ENCODE assay signal across 10 mouse cellular contexts in genomic region chr12:71040462-71040861, GRCm38 (mm10). TPM values are rescaled to one million over a fixed set of nuclear protein-coding genes. Genes with fewer than 3 reads are reported as not detected.
A peak's percentile ranks its signal among the peaks of the same experiment; 100 is the strongest.
DNase-seq lines count a peak whose midpoint lies in the region; TF ChIP-seq lines count a peak whose summit lies in the region.
"Had no signal": no experiment of that assay in that cellular context is flagged by ENCODE, and none has a peak within 500 bp of the region (broad histone marks: within the 10 kb centered on the region; RNA-seq: fewer than 3 reads in every experiment).

No protein-coding gene starts in this region.

- H3K27me3 ChIP-seq in E14TG2a.4 (ENCODE audit: insufficient read depth, low read length): no peaks in the 10 kb centered on the region
- H3K27me3 ChIP-seq: embryonic facial prominence, embryonic 15.5 days; liver, embryonic 13.5 days had no signal

- peaks cover 76% of the 10 kb centered on the region for H3K36me3 ChIP-seq in E14TG2a.4 (ENCODE audit: insufficient read depth, low read length)

- peak; percentile 32 to 56 for DNase-seq in adrenal gland, adult (ENCODE audit: inconsistent age in 2 of 2, low spot score in 1 of 2)
- no peak for DNase-seq in adrenal gland, postnatal 10 days
- DNase-seq in heart, postnatal 4 days: peak; percentile 34
- peak; percentile 24 to 37 for DNase-seq in monocyte, adult 2 months (ENCODE audit: low read depth in 1 of 2, low spot score in 2 of 2)
- no peak for DNase-seq in right cerebral cortex, postnatal 25 days
- no peak for DNase-seq in cerebellum, postnatal 4 days (ENCODE audit: low spot score in 2 of 2)
- DNase-seq in c-Kit-positive CD71-positive TER-119-positive erythroid progenitor cells, embryonic 14.5 days (ENCODE audit: low spot score): no peak
- DNase-seq: liver, embryonic 13.5 days had no signal

- no peak for TF ChIP-seq CTCF in E14TG2a.4 (conservative IDR thresholded peaks at IDR 0.05; ENCODE audit: low read length)

- peaks cover 58% of the 10 kb centered on the region for H3K4me1 ChIP-seq in E14TG2a.4 (replicated peaks; ENCODE audit: low read depth, low read length)
- H3K4me1 ChIP-seq: embryonic facial prominence, embryonic 15.5 days had no signal

- H3K9me3 ChIP-seq in E14TG2a.4 (ENCODE audit: low read length): no peaks in the 10 kb centered on the region
- H3K9me3 ChIP-seq: embryonic facial prominence, embryonic 15.5 days; liver, embryonic 13.5 days had no signal

- H3K4me3 ChIP-seq in E14TG2a.4 (replicated peaks; ENCODE audit: low read length): peak overlapping the region; percentile 1; the same call in 1 of the 2 replicates
- H3K4me3 ChIP-seq: embryonic facial prominence, embryonic 15.5 days; liver, embryonic 13.5 days had no signal

RNA-seq across cellular contexts. Expression of gene Arid4a, which starts 24.7 kb away (rescaled TPM):
- total RNA-seq in adrenal gland, postnatal 10 days (2021): 10 to 100 TPM; 19.2 to 21.1 TPM
- total RNA-seq in heart, postnatal 4 days (2021): 10 to 100 TPM; 13.0 to 13.4 TPM

Comparison
In these comparisons a context has a peak if more than half of its experiments do, and no peak if none do; other contexts are left out.
1. DNase-seq: peak in adrenal gland, adult (2 of 2), heart, postnatal 4 days (single experiment) and monocyte, adult 2 months (2 of 2); none in adrenal gland, postnatal 10 days (single experiment), right cerebral cortex, postnatal 25 days (single experiment), cerebellum, postnatal 4 days (0 of 2) and c-Kit-positive CD71-positive TER-119-positive erythroid progenitor cells, embryonic 14.5 days (single experiment).